Mouse (Mus musculus) lung, adult 2 months (tissue): ENCODE results near the gene Smim20. TPM values are rescaled to one million over a fixed set of nuclear protein-coding genes. Genes with fewer than 3 reads are reported as not detected.
A peak's percentile ranks its signal among the peaks of the same experiment; 100 is the strongest.

Experiments
- DNase-seq: peaks from one replicate; pipeline ENCODE4 v3.0.0; 2022
- H3K4me1 ChIP-seq: fragments of 200-500 bp; 2 replicates; pipeline ENCODE4 v1.6.1; 2011; ENCODE audit warnings: low read length; ENCODE audit not compliant: control insufficient read depth, insufficient read depth
- H3K4me3 ChIP-seq: fragments of 200-500 bp; replicated peaks from 2 replicates; pipeline ENCODE3; 2011; ENCODE audit warnings: low read depth, mild to moderate bottlenecking, control low read depth, low read length; ENCODE audit errors: extremely low read depth
- CTCF ChIP-seq: fragments of 200-500 bp; IDR thresholded peaks from 2 replicates; pipeline ENCODE4 v1.5.1; 2011; ENCODE audit warnings: mild to moderate bottlenecking, low read length, control low read depth; ENCODE audit not compliant: insufficient read depth
- POLR2A ChIP-seq: fragments of 200-500 bp; IDR thresholded peaks from 2 replicates; pipeline ENCODE4 v1.6.1; 2011; ENCODE audit warnings: low read depth, mild to moderate bottlenecking, control low read depth, low read length, borderline replicate concordance; ENCODE audit errors: extremely low read depth
- WGBS: fragments of 180-500 bp; shearing (Covaris S2); methylation state at CpG from one replicate; pipeline ENCODE4 v1.1.7; 2018; 5-methylcytosine and 5-hydroxymethylcytosine counted together
- polyA plus RNA-seq: library from polyadenylated mRNA; depleted of rRNA; stranded (reverse); fragments of >200 nt; gene quantifications from 2 replicates; pipeline ENCODE4 v1.2.3, GENCODE M21; 2012; rRNA removed

The Smim20 gene
- polyA plus RNA-seq, 1 experiment, result 49.9 TPM

GRCm38 (mm10) chr5:53321901-53322300 lies 55.0 kb downstream of the Smim20 start:
- Histone ChIP-seq H3K4me3 (no peak overlapping the region), H3K4me1 (no peaks in the 10 kb centered on the region)
- no peak for DNase-seq
- 92% methylated on average over 9 of the region's 9 CpGs for WGBS
- TF ChIP-seq CTCF (no peak), POLR2A (no peak)

GRCm38 (mm10) chr5:53322471-53322870 lies 55.6 kb downstream of the Smim20 start:
- no peak overlapping the region for H3K4me3 ChIP-seq
- H3K4me1 ChIP-seq, result no peaks in the 10 kb centered on the region
- 0 out of 2 replicates have a peak, but pooled peaks have one; percentile 1 for TF ChIP-seq CTCF
- no peak for TF ChIP-seq POLR2A
- DNase-seq, result no peak
- 69% methylated on average over 11 of the region's 11 CpGs for WGBS

- WGBS, result 28% methylated on average over 7 of the region's 7 CpGs
- TF ChIP-seq CTCF (no peak), POLR2A (no peak)
- H3K4me1 ChIP-seq, result no peaks in the 10 kb centered on the region
Measured at GRCm38 (mm10) chr5:53323121-53323520, 56.2 kb downstream of the Smim20 start.

GRCm38 (mm10) chr5:53324256-53324655 lies 57.4 kb downstream of the Smim20 start:
- Histone ChIP-seq H3K4me3 (no peak overlapping the region), H3K4me1 (no peaks in the 10 kb centered on the region)
- no peak for DNase-seq
- WGBS, result 79% methylated on average over 3 of the region's 3 CpGs
- TF ChIP-seq POLR2A (no peak), CTCF (no peak)

More at GRCm38 (mm10) chr5:53323121-53323520, 56.2 kb downstream of the Smim20 start:
- no peak overlapping the region for H3K4me3 ChIP-seq
- DNase-seq, result no peak

GRCm38 (mm10) chr5:53324791-53325190 lies 57.9 kb downstream of the Smim20 start:
- H3K4me3 ChIP-seq, result no peak overlapping the region
- TF ChIP-seq CTCF (no peak), POLR2A (no peak)
- DNase-seq, result no peak
- 71% methylated on average over 6 of the region's 6 CpGs for WGBS
- H3K4me1 ChIP-seq, result no peaks in the 10 kb centered on the region

GRCm38 (mm10) chr5:53326023-53326422 lies 59.1 kb downstream of the Smim20 start:
- WGBS, result 4% methylated on average over 8 of the region's 8 CpGs
- Histone ChIP-seq H3K4me3 (no peak overlapping the region), H3K4me1 (no peaks in the 10 kb centered on the region)
- peak; percentile 54 for DNase-seq
- TF ChIP-seq CTCF (peak; percentile 95), POLR2A (no peak)

- no peak for DNase-seq
- TF ChIP-seq POLR2A, result no peak
- TF ChIP-seq CTCF, result no peak
- H3K4me1 ChIP-seq, result no peaks in the 10 kb centered on the region
- 64% methylated on average over 5 of the region's 5 CpGs for WGBS
- H3K4me3 ChIP-seq, result no peak overlapping the region
Measured at GRCm38 (mm10) chr5:53326491-53326890, 59.6 kb downstream of the Smim20 start.

Other genes starting within 250 kb of the Smim20 start
- gene Slc34a2, start 229.0 kb upstream of the Smim20 start, polyA plus RNA-seq, result 1,059 and 1,222 TPM in 2 replicates
- 2.1 and 2.4 TPM in 2 replicates for gene Sel1l3, start 53.2 kb upstream of the Smim20 start, polyA plus RNA-seq
- 15.2 and 17.5 TPM in 2 replicates for gene Rbpj, start 199.1 kb downstream of the Smim20 start, polyA plus RNA-seq